Mouse (Mus musculus) neural tube, embryonic 12.5 days (tissue): ENCODE results near the gene Ceacam5. TPM values are rescaled to one million over a fixed set of nuclear protein-coding genes. Genes with fewer than 3 reads are reported as not detected.

Source experiments
- ATAC-seq: fragments of 200-750 bp; cut with Nextera tagmentation; 2 replicates; pipeline ENCODE4 v1.8.0; 2017; ENCODE audit warnings: low read depth, mild to moderate bottlenecking, moderate TSS enrichment, moderate library complexity; ENCODE audit not compliant: low FRiP score
- H3K27ac ChIP-seq: fragments of 300-500 bp; sonication (generic); 2 replicates; pipeline ENCODE4 v1.5.1; 2016
- H3K27me3 ChIP-seq: fragments of 300-500 bp; sonication (generic); replicated peaks from 2 replicates; pipeline ENCODE4 v1.6.1; 2016; ENCODE audit warnings: mild to moderate bottlenecking
- H3K36me3 ChIP-seq: fragments of 300-500 bp; sonication (generic); 2 replicates; pipeline ENCODE4 v1.6.1; 2016; ENCODE audit warnings: mild to moderate bottlenecking
- H3K4me1 ChIP-seq: fragments of 300-500 bp; sonication (generic); 2 replicates; pipeline ENCODE4 v1.6.1; 2016
- H3K4me2 ChIP-seq: fragments of 300-500 bp; sonication (generic); replicated peaks from 2 replicates; pipeline ENCODE4 v1.6.1; 2016; ENCODE audit warnings: mild to moderate bottlenecking
- H3K4me3 ChIP-seq: fragments of 300-500 bp; sonication (generic); 2 replicates; pipeline ENCODE4 v1.5.1; 2016
- H3K9ac ChIP-seq: fragments of 300-500 bp; sonication (generic); 2 replicates; pipeline ENCODE4 v1.6.1; 2016; ENCODE audit warnings: mild to moderate bottlenecking
- H3K9me3 ChIP-seq: fragments of 300-500 bp; sonication (generic); 2 replicates; pipeline ENCODE4 v1.6.1; 2016; ENCODE audit warnings: mild to moderate bottlenecking
- whole genome bisulfite sequencing: fragments of 180-500 bp; shearing (Covaris S2); methylation state at CpG from one replicate; pipeline ENCODE4 v1.1.7; 2016; 5-methylcytosine and 5-hydroxymethylcytosine counted together
- polyA plus RNA-seq: library from polyadenylated mRNA; unstranded; fragments of >200 nt; fragmentation: Nextera tagmentation; extraction: Ambion mirVana; gene quantifications from 2 replicates; pipeline ENCODE4 v1.2.1, GENCODE M21; 2016

The Ceacam5 gene
- polyA plus RNA-seq, result not detected in 2 replicates

DNA sequence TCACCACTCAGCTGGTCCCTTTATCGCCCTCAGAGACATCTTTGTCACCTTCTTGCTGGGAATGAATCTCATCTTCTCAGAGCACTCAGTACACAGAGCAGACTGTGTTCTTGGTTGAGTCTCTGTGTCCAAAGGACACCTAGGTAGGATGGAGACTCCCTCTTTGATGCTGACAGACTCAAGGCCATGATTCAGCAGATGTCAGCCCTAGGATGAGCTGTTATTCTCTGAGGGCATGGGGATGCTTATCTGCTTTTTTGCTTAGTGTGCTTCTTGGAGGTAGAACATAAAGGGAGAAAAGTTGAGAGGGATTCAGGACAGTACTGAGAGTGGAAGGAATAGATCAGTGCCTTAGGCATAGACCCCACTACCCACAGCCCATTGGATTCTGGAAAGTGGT is at the start of gene Ceacam5:
Gene Ceacam5 (plus strand): TSS at position 301 of the 400 bp plus-strand sequence.
- Histone ChIP-seq H3K4me2 (no peak within 1 kb of the TSS), H3K4me3 (no peak within 1 kb of the TSS), H3K4me1 (no peaks in the 10 kb centered on the region), H3K36me3 (no peaks in the 10 kb centered on the region), H3K27me3 (no peaks in the 10 kb centered on the region), H3K27ac (no peak within 1 kb of the TSS), H3K9ac (no peak within 1 kb of the TSS), H3K9me3 (peaks cover 79% of the 10 kb centered on the region)
- no peak for ATAC-seq
- WGBS, result 71% methylated on average over 1 of the region's 1 CpGs

Other genes with a start within 250 kb of the Ceacam5 start
- not detected in 2 replicates for gene Ceacam14, start 99.4 kb downstream of the Ceacam5 start, polyA plus RNA-seq
- gene Gm5155, start 158.5 kb downstream of the Ceacam5 start, polyA plus RNA-seq, result not detected in 2 replicates